Mouse (Mus musculus) lung, postnatal 36 days (tissue): Measurements from ENCODE around the gene F12.
A peak's percentile ranks its signal among the peaks of the same experiment; 100 is the strongest.
"Not testable (repeated sequence)": the region's sequence is repeated elsewhere in the genome, so short reads cannot be mapped to it uniquely, and the experiment has no call there.

ENCODE experiments used
- DNase-seq: peaks from one replicate; pipeline ENCODE4 v3.0.0; 2022; ENCODE audit warnings: mixed read lengths

The F12 gene

DNA sequence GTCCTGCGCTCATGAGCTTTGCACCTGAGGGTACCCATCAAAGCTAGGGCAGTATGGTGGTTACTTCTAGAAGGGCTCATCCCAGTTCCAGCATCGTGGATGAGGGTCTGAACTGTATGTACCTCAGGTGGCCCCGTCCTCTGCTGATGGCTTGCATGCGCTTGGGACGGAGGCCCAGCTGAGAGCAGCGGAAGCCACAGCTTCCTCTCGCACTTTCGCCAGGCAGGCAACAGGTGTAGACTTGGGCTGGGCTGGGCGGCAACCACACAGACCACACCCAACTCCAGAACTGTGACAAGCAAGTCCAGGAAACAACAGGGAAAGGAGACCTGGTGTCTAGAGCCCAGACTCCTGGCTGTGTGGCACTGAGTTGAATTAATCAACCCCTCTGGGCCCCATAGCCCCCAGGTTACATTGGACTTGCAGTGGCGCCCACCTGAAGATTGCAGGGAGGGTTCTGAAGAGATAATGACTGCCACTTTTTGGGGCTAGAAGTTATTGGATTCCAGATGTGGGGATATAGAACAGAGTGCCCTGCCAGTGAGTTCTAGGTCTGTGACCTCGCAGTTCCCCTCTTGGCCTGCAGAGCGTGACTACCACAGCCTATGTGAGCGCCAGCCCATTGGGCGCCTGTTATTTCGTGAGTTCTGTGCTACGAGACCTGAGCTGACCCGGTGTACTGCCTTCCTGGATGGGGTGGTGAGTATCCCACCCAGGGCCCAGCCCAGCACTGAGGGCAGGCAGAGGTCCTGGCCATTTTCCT is 23.3 kb upstream of the F12 start:
- DNase-seq = peak; percentile 59

GRCm38 (mm10) chr13:55449205-55449604 is 22.6 kb upstream of the F12 start:
- no peak for DNase-seq

GRCm38 (mm10) chr13:55448131-55448530 is 21.5 kb upstream of the F12 start:
- no peak for DNase-seq

DNA sequence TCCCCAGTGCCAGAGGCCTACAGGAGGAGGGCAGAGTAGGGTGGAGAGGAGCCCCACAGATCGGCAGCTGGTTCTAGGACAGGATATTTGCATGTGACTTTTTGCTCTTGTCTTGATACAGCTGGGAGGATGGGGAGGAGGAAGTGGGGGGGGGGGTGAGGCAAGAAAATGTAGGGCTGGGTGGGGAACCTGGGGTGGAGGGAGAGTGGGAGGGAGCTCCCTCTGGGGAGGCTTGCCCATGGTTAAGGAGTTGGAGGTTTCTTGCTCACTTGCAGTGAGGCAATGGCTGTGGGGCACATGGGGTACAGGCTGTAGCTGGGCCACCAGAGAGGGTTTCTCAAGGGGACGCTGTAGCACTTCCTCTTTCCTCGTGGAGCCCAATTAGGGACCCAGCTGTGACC is 20.9 kb upstream of the F12 start:
- DNase-seq = peak; percentile 70

GRCm38 (mm10) chr13:55446483-55447105 is 20.0 kb upstream of the F12 start:
- no peak for DNase-seq

DNA sequence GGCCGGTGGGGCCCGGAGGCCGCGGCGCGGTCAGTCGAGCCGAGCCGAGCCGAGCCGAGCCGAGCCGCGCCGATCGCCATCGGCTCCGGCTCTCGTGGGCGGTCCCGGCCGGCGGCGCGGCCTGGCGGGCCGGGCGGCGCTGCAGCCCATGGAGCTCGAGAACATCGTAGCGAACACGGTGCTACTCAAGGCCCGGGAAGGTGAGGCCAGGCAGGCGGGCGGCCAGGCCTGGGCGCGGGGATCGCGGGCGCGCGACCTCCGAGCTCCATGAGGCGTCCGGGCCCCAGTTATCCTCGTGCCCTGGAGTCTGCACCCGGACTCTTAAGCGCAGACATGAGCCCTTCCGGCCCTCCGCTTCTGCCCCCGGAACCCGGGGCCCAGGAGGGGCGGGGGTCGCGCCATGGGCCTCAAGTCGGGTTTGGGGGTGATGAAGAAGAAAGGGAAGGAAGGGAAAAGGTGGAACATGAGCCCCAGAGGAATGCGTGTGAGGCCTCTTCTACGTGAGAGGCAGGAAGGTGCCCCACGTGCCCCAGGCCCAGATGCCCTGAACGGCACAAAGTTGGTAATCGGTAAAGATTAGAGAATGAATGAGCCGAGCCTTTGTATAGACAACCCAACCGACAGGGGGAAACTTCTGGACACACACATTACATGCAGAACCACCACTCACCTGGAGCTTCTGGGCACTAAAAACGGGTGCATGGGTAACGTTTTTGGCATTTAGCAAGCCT is 18.9 kb upstream of the F12 start:
- DNase-seq = no peak

DNA sequence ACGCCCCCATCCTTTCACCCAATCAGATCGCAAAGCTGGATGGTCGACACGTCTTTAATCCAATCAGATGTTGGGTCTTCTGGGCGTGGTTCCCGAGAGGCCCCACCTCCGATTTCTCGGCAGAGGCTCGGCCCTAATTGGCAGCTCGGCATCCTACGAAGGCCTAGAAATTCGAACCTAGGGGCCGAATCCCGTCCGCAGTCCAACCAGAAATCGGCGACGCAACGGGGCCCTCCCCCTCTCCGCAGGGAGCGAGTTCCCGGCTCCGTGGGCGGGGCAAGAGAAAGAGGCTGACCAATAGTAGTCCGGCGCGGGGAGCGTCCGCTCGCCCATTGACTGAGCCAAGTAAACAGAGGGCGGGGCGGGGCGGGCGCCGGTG is 18.3 kb upstream of the F12 start, which contains the start of gene Grk6:
Gene Grk6, plus strand, starts transcription at position 136 of the 379 bp plus-strand sequence.
- DNase-seq = peak; percentile 100

DNA sequence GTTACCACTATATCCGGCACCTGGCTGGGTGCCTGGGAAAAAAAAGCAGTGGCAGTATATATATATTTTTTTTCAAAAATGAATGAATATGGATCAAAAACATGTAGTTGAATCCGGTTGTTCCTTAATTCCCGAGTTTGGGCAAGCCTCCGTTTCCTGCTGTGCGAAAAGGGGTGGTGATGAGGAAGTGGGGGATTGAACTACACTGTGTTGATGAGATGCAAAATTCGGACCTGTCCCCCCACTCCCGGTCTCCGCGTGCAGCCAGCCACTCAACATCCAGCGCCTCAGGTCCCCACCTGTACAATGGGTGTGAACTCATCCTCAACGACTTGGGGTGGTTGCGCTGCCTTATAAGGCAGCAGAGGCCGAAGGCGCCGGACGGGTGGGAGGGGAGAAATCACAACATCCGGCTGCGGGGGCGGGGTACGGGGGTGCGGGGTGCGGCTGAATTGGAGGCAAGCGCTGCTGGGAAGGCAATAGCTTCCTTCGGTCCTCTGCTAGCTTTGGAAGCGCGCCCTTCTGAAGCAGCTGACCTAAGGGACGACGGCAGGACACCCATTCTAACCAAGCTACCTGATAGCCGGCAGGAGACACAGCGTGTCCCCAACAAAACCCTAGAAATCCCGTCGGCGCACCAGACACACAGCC is 17.8 kb upstream of the F12 start:
- peak; percentile 90 for DNase-seq

DNA sequence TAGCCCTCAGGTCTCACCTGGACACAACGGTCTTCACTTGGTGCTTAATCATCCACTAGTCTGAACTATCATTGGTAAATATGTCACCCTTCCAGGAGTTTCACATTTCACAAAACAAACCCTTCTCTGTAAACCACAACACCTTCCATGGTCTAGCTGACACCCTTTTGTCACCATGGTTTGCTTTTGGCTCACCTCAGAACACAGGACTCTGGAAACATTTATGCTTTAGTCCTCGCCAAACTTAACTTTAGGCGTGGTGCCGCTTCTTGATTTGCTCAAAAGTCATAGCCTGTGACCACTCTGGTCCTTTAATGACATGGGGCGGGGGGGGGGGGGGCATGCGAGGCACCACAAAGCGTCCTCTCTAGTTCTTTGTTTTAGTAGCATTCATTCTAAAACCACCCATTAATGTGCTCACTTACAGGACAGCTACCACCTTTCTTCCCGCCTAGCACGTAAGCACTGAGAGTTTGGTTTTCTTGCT is 17.2 kb upstream of the F12 start:
- DNase-seq = no peak

- not testable (repeated sequence) for DNase-seq
Observed at GRCm38 (mm10) chr13:55437111-55437629, 10.6 kb upstream of the F12 start.

GRCm38 (mm10) chr13:55431889-55432685 is 5.5 kb upstream of the F12 start:
- DNase-seq = peak; percentile 59

DNA sequence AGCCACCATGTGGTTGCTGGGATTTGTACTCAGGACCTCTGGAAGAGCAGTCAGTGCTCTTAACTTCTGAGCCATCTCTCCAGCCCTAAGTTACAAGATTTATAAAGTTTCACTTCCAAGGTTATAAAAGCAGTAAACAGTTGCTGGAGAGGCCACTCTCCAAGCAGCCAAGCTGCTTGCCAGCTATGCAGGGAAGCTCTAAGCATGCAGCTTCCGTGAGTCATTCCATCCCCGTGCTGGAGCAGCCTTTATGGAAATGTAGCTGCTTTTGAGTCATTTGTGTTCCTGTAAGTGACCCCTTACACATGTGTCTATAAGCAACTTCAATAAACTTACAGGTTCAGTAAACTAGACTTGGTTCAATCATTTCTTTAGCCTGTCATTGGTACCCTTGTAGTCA is 4.0 kb upstream of the F12 start:
- DNase-seq = no peak

DNA sequence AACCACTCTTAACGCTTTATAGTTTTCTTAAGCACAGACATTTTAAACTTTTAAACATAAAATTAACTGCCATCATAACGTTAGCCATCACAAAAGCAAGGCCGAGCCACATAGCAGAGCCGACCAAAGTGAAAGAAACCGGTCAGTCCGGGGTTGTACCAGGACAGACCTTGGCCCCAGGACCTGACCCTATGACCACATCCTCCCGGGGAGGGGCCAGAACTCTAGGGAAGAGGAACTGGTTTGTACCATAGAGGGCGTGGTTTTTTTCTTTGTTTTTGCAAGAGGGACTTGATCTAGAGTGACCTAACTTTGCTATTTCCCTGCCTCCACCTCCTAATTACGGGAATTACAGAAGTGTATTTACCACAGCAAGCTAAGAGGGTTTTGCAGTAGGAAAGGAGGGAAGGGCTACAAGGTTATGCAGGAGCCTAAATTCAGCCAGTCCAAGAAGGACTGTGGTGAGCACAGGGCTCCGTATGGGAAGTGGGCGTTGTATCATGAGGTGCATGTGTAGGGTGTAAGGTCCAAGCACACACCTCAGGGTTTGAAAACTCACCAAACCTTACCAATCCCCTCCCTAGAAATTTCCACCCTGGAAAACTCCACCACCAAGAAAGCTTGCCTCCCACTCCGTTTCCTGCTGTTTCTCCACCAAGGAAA is 2.8 kb upstream of the F12 start:
- peak; percentile 93 for DNase-seq

DNA sequence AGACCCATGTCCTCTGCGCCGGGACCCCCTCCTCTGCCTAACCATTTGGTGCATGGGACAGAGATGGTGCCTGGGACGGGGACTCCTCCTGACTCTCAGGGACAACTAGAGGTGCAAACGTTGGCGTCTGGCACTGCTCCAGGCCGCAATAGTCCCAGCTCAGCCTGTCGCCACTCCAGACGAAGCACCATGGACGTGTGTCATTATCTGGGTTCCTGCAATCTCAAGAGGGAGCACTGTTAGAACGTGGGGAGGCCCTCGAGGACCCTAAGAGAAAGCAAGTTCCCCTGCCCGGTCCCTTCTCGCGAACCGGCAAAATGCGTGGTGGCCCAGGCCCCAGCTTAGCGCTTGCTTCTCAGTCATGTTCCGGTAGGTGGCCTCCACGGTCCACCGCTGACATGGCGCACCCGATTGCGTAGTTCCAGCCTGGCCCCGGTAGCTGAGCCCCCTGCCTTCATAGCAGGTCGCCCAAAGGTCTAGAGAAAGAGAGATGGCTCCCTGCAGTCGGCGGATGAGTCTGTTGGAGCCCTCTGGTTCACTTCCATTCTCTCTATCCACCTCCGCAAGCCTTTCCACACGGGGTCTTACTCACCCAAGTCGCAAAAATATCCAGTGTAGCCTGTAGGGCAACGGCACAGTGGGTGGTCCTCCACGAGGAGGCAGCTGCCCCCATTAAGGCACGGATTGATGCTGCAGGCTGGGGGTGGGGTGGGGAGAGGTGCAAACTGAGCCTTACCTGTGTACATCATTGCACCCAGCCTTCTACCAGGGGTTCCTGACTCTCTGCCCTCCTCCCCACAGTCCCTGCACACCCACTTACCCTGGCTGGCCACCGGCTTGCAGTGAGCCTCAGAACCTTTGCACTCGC is 5.4 kb downstream of the F12 start:
- DNase-seq = peak; percentile 78

DNA sequence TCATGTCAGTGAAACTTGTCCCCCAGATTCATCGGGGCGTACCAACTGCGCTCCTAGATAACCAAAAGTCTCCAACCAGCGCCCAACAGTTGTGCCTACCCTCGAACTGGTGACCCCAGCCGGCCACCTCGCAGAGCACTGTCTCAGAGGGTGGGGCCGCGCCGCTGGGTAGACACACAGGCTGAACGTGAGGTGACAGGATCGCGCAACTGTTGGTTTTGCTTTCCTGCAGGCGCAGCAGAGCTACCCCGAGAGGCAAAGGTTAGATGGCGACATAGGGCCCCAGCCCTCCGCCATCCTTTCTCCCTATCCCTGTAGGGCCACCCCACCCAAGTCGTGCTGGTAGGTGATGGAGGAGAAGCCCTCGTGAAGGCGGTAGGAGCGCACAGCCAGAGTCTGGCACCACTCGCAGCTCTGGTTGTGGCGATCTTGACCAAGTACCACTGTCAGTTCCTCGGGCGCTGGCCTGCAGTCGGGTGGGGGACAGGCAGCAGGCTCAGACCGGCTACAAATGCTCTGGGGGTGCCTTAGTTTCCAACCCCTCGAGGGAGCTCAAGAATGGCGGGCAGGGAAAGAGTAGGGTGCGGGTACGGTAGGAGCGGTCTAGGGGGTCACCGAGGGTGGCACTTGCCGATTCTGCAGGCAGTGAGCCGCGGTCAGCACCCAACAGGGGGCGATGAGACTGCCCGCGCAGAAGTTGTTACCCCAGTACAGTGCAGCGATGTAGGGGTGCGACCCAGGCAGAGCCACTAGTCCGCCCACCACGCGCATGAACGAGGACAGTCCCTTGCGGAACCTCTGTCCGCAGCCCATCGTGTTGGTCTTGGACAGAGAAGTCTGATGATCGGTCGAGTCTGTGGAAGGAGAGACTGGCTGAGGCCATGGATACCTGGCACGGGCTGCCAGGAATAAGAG is 6.3 kb downstream of the F12 start:
- DNase-seq = no peak

DNA sequence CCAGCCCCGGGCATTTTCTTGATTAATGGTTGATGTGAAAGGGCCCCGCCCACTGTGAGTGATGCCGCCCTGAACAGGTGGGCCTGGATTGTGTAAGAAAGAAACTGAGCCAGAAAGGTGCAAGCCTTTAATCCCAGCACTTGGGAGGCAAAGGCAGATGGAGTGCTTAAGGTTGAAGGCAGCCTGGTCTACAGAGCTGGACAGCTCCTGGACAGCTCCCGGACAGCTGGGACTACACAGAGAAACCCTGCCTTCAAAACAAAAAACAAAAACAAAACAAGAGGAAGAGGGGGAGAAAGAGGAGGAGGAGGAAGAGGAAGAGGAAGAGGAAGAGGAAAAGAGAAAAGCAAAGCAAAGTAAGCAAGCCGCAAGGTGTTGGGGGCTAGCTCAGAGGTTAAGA is 7.5 kb downstream of the F12 start:
- DNase-seq = no peak

DNA sequence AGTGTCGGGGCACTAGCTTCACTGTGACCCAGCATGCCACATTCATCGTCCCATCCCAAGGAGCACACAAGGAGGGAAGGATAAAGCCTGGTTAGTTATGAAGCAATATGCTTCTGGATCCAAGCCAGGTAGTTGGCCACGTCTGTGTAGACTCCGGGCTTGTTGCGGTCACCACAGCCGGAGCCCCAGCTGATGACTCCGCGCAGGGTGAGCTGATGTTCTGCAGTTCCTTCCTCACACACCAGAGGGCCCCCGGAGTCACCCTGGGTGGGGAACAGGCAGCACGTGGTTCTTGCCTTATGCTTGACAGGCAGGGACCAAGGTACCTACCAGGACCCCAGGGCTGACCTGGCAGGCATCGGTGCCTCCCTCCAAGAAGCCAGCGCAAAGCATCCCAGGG is 8.6 kb downstream of the F12 start:
- DNase-seq = peak; percentile 93

DNA sequence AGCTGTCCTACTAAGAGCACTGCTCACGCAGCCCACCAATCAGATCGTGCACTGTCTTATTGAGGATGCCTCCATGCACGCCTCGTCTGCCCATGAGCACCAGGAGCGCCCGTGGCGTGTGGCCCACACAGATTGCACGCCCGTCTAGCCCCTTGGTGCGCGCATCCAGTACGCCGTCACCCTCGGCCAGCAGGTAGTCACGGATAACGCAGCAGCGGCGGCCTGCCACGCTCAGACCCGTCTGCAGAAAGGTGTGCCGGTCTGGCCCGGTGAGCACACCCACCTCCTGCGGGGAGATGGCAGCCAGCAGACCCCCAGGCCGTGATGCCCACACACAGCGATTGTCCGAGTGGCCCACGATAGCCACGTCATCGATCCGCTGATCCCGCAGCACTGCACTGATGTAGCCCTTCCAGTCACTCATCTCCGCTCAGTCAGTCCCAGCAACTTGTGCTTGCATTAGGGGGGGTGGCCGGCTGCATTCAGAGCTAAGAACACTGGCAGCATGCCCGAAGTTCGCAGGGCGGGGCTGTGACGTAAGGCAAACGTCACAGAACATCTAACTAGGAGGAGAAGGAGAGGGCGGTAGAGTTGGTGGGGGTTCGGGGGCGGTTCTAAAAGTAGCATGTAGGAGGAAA is 11.7 kb downstream of the F12 start, which contains the start of gene Pfn3:
Gene Pfn3, minus strand, starts transcription at position 490 of the 638 bp plus-strand sequence.
- peak; percentile 59 for DNase-seq

- DNase-seq = no peak
Observed at GRCm38 (mm10) chr13:55413333-55413732, 13.3 kb downstream of the F12 start.
